Mouse (Mus musculus) embryo, embryonic 10 days (tissue): Measurements from ENCODE around the gene Mettl11b.
A peak's percentile ranks its signal among the peaks of the same experiment; 100 is the strongest.
"Not testable (repeated sequence)": the region's sequence is repeated elsewhere in the genome, so short reads cannot be mapped to it uniquely, and the experiment has no call there.

Experiments used
- DNase-seq: peaks from one replicate; pipeline ENCODE4 v3.0.0-alpha.2; 2015; ENCODE audit warnings: low spot score

The Mettl11b gene

DNA sequence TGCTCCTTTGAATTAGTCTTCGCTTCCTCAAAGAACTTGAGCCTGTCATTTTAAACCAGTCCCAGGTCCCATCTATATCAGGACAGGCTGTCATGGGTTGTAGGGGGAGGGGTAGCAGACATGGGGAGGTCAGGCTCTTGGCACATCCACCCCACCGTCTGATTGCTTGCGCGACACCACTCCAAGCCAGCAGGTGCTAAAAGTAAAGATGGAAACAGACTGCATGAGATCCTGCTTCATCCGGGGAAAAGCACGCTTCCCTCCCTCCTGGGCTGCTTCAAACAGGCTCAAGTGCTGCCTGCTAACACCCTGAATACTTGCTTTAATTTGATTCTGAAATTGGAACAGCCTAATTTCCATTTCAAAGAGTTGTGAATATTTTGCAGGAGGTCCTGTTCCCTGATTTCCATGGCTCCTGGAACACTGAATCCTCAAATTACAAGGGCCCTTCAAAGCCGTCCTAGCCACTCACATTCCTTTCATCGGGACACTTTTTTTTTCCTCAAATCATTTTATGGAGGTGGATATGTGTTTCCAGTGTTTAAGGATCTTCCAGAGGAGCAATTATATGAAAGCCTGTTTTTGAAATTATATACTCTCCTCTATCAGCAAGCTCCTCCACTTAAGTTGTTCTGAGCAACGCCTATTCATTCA lies at the start of gene Mettl11b:
Mettl11b (minus strand) TSS at position 127 of the 654 bp plus-strand sequence.
- no peak for DNase-seq

DNA sequence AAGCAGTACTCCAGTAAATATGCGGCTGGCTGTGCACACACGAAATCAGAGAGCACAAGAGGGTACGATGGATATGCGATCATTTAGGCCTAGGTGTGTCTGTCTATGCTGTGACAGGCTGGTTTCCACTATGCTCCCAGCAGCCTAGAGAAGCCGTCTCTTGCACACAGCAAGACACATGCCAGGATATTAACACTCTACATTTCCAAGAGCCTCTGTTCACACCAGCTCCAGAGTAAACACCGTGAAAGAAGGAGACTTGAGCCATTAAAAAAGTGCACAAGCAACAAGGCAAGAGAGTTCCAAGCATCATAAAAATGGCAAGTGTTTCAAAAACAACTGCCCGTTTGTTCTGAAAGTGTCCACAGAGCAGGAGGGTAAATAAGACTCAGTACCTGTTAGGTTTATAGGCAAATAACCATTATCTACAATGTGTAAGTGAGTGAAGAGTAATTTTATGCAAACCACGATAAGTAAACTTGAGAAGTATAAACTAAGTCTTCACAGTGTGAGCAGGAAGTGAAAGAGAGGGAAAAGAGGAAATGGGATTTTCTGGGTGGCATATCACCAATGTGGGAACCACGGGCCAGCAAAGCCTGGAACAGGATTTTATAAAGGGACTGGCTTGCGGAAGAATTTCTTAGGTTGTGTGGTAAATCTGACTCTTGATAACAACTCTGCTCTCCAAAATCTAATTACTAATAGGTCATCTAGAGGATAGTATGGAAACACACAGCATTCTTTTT lies 32.6 kb upstream of the Mettl11b start:
- DNase-seq: no peak

DNA sequence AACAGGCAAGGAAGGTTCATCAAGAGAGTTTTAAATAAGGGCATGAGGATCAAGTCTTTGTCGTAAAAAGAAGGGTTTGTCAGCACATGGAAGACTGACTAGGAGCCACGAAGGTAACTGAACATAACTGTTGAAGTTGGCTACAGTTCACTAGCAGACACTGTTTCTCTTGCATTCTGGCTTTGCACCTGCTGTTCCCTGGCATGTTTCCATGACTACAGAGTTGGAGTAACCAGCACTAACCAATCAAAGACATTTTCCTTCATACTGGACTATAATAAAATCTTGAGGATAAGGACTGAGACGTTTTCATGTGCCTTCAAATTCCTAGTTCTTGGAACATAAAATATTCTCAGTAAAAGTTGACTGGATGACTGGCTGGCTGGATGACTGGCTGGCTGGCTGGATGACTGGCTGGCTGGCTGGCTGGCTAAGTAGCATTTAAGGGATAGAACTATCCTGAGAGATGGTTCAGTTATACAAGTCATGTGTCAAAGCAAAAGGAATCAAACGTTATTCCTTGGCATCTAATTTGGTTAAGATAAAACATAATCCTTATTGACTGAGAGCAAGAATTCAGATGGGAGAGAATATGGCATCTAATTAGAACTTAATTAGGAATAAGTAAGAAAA lies 26.4 kb upstream of the Mettl11b start:
- no peak for DNase-seq

DNA sequence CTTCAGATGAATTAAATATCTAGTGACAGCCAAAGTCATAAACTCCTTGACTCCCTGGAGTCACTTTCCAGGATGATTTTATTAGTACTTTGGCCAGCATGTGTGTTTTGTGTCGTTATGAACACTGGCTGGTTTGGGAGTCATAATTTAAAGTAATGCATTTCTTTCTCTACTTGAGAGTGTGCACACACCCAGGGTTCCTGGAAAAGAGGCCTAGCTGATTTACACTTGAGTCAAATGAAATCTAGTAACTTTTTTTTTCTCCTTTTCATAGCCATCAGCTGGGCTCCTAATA lies 12.2 kb upstream of the Mettl11b start:
- no peak for DNase-seq

DNA sequence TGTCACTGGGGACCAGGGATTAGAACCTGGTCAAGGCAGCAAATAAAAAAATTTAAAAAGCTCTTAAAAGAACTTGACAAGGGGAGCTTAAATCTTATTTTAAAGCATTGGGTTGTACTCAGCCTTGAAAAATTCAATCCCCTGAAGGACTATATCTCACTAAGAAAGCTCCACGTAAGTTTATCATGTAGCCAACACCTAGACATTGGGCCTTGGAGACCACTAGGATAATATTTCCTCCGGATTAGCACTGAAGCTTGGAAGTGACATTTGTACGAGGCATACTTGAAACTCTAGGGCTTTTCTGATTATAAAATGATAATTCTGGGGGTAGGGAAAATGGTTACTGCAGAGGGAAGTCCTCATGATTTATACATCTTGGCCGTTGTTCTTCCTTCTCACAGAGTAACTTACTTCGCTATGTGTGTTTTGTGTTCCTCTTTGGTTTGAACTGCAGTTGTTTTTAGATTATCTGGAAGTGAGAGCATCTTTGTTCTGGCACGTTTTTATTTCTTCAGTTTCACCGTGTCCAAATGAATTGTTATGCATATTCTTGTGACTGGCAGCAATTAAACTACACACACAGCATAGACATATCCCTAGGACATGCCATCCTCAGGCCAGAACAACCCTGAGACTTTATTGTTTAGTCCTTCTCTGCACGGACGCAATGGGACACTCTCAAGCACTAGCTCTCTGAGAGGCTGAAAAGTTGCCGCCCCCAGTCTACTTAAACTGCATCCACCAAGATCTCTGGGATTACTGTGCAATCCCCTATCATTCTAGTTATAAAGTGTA lies 11.6 kb upstream of the Mettl11b start:
- DNase-seq: no peak

DNA sequence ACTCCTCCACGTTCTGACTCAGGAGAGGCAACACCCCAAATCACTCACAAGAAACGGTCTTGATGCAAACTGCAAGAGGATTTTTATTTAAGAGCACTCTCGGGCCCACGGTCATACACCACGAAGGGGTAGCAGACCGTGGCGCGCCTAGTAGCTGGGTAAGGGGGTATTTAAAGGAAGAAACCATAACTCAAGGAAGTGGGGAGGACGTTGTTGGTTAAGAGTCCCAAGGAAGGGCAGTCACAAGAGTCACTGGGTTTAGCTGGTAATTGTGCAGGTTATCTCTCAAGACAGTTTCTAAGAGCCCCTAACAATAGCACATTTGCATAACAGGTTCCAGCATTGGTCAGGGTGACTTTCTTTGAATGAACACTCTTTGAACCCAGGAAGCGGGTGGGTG lies 6.1 kb upstream of the Mettl11b start:
- not testable (repeated sequence) for DNase-seq

DNA sequence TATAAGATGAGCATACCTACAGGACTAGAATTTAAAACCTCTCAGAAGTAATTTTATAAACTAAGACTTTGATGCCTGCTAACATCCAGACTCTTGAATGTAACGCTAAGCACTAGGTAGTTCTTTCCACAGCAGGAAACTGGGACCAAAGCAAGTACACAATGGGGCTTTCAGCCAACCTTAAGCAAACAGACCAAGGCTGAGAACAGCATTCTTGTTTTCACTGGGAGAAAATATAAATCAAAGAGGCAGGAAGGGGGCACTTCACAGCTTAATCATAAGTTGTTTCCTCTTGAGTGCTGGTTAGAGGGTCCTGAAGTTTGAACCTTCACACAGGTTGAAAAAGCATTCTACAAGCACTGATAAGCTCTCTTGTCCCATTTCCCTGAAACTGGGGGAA lies 1.1 kb downstream of the Mettl11b start:
- DNase-seq: no peak

DNA sequence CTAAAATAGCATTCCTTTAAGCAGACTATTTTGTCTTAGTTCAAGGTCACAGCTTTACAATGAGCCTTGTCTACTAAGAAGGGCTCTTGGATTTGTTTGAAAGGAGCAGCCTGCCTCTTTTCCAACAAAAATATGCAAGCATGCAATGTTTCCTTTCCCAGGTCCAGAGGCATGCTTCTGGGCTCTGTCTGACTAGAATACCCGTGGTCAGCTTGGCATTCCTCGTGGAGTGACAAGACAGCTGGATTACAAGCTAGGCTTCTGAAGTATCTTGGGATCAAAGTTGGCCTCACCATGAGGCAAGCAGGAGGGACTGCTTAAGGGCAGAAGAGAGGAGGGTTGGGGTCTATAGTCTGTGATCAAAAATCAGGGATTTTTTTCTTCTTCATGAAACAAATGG lies 16.4 kb downstream of the Mettl11b start:
- DNase-seq: no peak

DNA sequence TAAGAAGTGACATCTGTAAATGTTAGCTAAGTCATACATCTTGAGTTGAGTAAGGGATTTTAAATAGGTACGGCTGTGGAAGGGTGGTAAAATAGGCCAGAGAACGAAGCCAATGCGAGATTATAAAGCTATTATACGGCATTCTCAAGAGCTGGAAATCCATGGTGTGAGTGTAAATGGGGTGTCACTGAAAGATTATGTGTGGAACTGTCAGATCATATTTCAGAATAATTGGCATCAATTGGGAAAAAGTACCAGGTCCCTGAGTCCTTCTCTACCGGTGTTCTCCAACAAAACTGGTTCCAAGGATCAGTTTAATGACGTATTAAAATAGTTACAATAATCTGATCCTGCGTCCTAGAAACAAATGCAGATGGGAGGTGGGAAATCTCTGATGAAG lies 24.5 kb downstream of the Mettl11b start:
- DNase-seq: no peak

DNA sequence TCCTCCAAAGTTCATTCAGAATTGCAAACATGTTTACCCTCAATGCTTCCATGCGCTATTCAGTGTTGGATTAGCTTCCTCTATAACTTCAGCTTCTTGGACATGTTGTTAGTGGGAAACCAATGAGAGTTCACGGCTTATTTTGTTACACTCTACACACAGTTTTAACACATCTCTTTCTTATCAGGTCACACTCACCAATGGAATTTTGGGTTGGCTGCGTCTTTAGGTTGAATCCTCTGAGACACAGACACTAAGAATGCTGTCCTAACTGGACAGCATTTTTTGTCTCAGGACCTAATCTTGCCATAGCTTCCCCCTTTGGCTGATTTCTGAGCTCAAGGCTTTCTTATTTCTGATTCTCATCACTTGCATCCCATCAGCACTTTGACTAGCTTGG lies 25.3 kb downstream of the Mettl11b start:
- DNase-seq: no peak

DNA sequence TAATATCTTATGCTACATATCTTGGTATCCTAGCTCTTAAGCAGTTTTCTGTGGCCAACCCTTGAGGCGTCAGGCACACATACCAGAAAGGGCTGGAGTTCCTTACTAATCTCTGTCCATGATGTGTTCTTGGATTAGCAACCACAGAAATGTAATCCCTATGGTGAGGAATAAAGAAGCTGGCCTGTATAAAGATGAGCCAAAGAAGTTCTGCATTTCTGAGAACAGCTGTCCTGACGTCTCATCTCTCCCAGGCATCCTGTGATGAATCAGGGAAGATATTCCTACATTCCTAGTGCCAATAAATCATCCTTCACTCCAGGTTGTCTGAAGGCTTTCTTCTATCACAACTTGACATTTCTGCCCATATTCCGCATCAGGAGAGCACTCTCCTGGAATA lies 33.2 kb downstream of the Mettl11b start:
- no peak for DNase-seq

DNA sequence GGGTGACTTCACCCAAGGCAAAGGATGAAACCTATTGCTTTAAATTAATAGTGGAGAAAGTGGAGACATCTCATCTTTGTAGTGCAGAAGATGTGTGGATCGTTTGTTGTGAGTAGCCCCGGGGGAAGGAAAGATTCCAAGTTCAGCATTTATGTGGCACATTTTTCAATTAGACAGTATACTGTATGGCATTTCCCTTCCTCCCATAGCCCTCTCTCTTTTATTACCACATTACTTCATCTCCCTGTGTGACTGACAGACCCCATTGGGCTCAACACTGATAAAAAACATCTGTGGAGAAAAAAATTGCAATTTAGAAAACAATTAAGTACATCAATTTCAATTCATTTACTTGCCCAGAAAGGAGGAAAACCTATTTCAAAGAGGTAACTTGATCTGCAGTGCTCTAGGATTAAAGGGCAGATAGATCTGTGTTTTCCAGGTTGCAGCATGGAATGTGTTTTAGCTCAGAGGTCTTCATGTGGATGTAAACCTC lies 42.0 kb downstream of the Mettl11b start:
- DNase-seq: no peak

DNA sequence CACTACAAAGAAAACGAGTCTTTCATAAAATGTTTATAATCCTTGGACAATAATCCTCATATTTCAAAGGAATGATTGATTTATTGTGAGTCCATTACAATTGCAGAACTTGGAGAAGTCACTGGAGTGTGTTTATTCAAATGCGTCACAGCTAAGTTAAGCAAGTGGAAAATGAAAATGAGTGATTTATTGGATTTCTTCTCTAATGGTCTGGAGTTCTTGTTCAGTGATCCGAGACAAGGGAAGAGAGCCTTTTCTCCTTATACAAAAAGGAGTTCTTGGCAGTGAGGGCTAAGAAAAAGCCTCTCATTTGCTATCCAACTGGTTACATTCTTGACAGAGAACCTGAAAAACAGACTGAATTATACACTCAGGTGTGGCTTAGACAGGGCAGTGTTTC lies 42.9 kb downstream of the Mettl11b start:
- no peak for DNase-seq

DNA sequence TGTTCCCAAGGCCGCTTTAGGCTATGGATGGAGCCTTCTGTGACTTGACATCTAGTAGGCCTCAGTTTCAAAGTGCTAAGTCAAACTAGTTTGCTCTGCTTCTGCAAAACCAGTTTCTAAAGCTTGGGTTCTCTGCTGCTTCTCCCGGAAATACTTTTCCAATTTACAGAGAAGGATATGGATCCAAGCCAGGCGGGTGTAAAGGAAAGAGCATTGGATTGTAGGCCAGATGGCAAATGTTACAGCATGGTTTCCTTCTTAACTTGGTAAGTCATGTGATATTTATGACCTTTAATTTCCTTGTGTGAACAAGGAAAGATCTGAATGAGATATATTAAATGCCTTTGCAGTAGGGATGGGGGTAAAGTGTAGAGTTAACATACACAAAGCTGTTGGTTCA lies 52.2 kb downstream of the Mettl11b start:
- no peak for DNase-seq

DNA sequence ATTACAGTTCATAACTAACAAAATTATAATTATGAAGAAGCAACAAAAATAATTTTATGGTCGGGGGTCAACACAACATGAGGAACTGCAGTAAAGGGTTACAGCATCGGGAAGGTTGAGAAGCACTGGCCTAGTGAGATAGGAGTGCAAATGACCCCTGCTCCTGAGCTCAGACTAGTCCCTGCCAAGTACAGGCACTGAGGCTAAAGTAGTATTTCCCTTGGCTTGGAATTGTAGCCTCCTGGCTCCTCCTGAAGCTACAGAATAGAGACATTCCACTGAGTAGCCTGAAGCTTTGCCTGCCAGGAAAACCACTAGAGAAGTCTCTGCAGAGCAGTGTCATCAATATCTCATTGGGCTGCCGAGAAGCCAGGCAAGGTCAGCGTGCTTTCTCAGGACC lies 53.7 kb downstream of the Mettl11b start:
- DNase-seq: no peak

DNA sequence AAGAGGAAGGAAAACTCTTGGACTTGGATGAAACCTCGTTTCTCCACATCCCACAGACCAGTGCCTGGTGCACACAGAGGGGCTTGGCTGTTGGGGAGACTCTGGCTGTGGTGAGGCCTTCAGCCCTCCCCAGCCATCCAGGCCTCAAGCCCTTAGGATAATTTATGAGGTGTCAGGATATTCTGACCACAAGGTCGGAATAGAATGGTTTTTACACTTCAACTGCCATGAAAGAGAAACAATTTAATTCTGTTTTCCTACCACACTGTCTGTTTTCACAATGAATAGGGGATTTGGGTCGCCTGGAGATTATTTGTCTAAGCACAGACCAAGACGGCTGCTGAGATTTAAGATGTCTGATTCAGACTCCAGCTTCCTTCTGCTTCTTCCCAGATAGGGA lies 54.3 kb downstream of the Mettl11b start:
- DNase-seq: peak; percentile 23

DNA sequence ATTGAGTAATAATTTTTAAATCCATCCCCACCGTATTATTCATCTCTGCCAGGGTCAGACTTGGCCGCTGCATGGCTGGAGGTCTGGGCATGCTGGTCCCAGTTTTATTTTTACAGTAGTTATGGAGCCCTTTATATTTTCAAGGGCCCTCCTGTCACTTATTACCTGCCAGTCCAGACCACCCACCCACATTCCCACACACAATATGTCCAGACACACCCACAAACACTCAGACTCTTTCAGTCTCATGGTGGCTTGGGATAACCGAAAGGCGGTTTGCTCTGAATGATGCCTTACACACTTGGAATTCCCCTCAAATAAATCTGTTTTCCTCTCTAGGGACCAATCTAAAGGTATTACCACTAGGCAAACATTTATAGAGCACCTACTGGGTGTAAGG lies 55.1 kb downstream of the Mettl11b start:
- no peak for DNase-seq

DNA sequence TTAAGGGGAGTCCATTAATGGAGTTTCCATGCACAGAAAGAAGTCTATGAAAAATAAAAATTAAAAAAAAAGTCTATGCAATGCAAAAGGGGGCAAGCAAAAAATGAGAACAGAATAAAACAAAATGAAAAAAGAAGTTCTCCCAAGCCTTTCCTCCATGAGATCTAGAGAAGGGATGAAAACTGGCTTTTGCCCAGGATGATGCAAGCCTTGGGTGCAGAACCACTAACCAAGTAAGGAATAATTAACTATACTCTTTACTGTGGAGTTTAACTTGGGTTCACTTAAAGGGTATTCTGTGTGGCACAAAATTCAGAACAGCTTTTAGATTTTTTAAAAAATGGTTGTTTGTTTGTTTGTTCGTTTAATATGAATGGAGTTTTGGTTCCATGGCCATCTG lies 62.6 kb downstream of the Mettl11b start:
- no peak for DNase-seq

DNA sequence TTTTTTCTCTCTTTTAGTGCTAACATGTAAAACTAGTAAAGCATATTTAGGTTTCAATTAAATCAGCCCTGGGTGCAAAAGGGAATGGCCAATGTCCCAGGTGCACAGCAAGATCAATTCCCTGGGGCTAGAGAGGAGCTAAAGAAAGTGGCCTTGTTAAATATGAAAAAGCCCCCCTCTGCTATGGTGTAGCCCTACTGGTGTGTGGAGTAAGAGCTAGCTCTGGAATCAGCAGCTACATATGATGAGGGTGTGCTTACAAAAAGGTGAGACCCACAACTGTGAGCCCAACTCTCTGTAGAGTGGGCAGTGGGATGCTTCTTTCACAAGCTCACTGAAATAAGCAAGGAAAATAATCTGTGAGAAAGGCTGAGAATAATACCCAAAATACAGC lies 66.5 kb downstream of the Mettl11b start:
- no peak for DNase-seq

DNA sequence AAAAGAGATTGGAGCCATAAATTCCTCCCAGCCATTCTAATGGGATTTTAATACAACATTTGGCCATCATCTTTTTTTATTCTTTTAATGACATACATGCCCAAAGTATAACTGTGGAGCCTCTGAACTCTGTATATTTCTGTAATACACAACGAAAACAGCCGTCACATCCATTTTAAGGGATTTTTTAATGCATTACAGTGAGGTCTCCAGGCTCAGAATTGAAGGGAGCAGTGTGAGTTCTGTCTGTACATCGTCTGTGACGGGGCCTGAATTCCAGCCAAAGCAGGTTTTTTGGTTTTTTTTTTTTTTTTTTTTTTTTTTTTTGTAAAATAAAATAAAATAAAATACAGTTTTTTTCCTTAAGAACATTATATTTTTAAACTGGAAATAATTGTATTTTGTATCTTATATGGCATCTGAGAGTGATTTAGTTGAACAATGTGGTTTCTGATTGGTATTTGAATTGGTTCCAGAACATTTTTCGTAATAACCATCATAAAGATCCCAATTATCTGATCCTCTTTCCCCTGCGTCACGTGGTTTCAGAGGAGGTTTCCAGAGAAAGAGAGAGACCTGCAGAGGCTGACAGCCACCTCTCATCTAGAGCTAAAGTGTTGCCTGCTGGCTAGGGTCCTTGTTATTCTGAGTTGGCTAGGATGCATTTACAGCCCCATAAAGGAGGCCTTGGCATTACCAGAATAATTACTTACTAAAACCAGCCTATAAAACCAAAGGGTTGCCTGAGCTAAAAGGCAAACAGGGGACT lies 67.1 kb downstream of the Mettl11b start:
- DNase-seq: no peak

DNA sequence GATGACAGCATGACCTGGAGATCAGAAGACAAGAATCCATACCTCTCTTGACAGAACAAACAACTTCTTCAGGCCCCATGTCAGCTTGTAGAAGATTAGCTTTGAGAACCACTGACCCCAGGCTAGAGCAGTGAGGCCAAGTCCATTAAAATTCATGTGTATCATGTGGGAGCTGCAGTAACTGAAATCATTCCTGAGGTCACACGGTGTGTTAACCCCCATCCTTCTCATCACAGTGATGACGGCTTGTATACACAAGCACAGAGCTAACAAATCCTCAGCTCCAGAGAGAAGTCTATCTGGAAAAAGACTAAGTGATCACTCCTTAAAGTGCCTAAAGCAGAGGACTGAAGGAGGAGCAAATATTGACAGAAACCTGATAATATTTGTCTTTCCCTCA lies 68.0 kb downstream of the Mettl11b start:
- peak; percentile 22 for DNase-seq

DNA sequence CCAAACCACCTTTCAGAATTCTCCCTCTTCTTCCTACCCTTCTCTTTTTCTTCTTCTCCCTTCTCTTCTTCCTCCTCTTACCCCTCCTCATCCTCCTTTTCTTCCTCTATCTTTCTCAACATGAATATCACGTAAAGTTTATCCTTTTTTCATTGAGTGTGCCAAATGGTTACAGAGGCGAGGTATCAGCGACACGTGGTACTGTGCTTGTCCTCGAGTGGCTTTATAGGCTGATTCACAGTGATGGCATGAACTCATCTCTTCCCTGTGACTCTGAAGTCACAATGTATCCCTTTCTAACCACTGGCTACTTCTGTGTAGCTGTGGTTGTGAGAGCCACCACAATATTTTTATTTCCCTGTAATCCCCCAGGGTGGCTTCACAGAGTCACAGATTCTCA lies 68.6 kb downstream of the Mettl11b start:
- no peak for DNase-seq
